Mouse (Mus musculus) thymus, adult 2 months (tissue): ENCODE measurements around the gene 4930539E08Rik.

Experiments
- CTCF ChIP-seq: fragments of 200-500 bp; IDR thresholded peaks from 2 replicates; pipeline ENCODE4 v1.5.1; 2012; ENCODE audit warnings: mild to moderate bottlenecking, control low read depth, low read length, moderate library complexity, borderline replicate concordance; ENCODE audit not compliant: control insufficient read depth, poor library complexity, insufficient read depth; ENCODE audit errors: extremely low read depth
- POLR2A ChIP-seq: fragments of 200-500 bp; IDR thresholded peaks from 2 replicates; pipeline ENCODE4 v1.6.1; 2012; ENCODE audit warnings: mild to moderate bottlenecking, low read length, control low read depth, moderate library complexity; ENCODE audit not compliant: control insufficient read depth, poor library complexity, insufficient read depth; ENCODE audit errors: extremely low read depth

DNA sequence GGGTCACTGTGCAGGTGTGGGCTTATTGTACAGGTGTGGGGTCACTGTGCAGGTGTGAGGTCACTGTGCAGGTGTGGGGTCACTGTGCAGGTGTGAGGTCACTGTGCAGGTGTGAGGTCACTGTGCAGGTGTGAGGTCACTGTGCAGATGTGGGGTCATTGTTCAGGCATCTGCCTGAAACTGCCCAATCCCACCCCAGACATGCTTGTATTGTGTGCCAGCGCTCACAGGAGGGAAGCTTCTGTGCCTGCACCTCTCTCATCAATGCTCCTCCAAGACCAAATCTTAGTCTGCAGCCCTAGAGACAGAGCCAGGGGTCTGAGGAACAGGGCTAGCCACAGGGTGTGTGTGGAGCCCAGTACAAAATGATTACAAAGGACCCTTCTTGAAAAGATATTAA, 1.4 kb upstream of the 4930539E08Rik start:
- no peak for TF ChIP-seq CTCF
- TF ChIP-seq POLR2A, result no peak
